Mouse (Mus musculus) adrenal gland, adult 18-20 months (tissue): Measurements from ENCODE around the gene Ndufaf2. TPM values are rescaled to one million over a fixed set of nuclear protein-coding genes. Genes with fewer than 3 reads are reported as not detected.

Source experiments
- DNase-seq, 2 experiments: peaks; one replicate each; pipeline ENCODE4 v3.0.0; 2021 to 2022; ENCODE audit warnings: low spot score in 2 of 2
- total RNA-seq, 2 experiments: library from RNA; stranded (reverse); gene quantifications; 1 replicate in 1 of 2; 2 replicates in 1 of 2; pipeline ENCODE4 v1.2.3; 2021

Ndufaf2 gene
- total RNA-seq, 2 experiments from 2014 or later, result 31.9 to 32.7 TPM

- no peak for DNase-seq
Observed at GRCm38 (mm10) chr13:108092290-108092689, 66.1 kb downstream of the Ndufaf2 start.

- no peak for DNase-seq
Observed at GRCm38 (mm10) chr13:108086724-108087123, 71.7 kb downstream of the Ndufaf2 start.

DNA sequence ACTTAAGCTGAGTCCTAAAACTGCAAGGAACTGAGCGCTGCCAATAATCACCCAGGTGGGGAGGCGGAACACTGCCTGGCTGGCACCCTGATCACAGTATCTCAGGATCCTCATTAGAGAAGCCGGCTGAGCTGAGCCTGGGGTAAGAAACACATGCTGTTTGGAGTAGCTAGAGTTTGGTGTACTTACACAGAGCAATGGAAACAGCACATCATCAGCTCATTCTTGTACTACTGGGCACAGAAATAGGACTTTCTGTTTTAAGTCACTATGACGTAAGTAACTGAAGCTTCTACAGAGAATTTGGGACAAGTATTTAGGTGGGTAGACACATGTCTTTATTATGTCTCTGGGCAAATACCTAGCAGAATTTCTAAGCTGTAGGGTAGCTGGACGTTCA, 72.4 kb downstream of the Ndufaf2 start:
- no peak for DNase-seq

DNA sequence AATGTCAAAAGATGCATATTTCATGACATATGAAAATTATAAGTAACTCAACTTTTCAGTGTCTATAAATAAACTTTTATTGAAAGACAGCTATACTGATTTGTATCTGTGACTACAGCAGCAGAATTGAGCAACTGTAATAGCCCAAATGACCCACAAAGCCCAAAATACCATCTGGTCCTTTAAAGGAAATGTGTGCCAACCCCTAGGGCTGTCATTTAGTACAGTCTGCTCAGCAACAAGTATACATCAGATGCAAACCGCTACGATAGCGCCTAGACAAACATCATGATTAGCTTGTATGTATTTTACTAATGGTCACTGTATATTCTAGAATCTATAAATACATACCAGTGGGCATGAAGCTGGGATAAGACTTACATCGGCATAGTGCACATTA, 74.3 kb downstream of the Ndufaf2 start:
- DNase-seq, result no peak

DNA sequence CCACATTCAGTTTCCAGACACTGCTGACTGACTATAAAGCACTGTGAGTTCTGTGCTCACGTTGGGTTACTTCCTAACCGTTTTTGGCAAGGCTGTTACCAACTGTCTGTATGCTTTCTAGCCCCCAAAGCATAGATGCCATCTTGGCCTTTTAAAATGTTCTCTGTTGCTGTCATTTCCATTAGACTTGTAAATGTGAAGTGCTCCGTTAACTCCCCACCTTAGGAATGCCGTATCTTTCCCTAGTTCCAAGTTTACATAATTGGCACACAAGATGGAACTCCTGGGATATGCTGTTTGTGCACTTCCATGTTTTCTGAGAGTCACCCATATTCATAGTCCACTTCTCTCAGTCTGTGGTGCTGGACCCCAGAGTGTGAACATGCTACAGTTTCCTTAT, 80.5 kb downstream of the Ndufaf2 start:
- DNase-seq, result no peak

- no peak for DNase-seq
Observed at GRCm38 (mm10) chr13:108077476-108077875, 80.9 kb downstream of the Ndufaf2 start.

- DNase-seq, result no peak
Observed at GRCm38 (mm10) chr13:108070171-108070570, 88.3 kb downstream of the Ndufaf2 start.

GRCm38 (mm10) chr13:108069151-108069550, 89.3 kb downstream of the Ndufaf2 start:
- DNase-seq, result no peak

DNA sequence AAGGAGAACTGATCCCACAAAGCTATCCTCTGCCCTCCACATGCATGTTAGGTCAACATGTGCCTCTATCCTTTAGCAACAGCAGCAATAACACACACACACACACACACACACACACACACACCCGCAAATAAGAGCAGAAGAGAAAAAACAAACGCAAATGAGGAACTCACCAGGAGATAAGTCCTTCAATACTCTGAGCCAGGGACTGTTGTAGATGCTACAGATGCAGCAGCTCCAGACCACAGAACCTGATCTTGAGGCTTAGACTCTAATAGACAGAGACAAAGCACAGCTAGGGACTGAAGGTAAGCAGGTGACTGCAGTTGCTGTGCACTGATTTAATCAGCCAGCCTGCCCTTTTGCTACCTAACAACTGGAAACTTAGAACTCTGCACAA, 92.4 kb downstream of the Ndufaf2 start:
- DNase-seq, result no peak

DNA sequence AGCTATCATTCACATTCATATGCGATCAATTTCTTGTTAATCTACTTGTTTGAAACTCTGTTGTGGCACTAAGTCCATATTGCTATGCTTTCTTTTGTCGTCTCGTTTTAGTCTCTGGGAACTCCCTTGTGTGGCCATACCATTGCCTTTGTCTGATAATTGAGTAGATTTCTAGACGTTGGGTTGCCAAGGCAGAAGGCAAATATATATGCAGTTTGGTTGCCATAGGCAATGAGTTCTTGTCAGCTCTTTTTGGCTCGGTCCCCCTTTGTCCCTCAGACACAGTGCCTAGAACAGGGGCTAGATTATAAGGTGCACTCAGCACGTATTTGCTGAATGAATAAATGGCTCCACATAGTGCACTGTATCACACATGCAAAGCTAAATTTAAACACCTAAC, 94.1 kb downstream of the Ndufaf2 start:
- no peak for DNase-seq

DNA sequence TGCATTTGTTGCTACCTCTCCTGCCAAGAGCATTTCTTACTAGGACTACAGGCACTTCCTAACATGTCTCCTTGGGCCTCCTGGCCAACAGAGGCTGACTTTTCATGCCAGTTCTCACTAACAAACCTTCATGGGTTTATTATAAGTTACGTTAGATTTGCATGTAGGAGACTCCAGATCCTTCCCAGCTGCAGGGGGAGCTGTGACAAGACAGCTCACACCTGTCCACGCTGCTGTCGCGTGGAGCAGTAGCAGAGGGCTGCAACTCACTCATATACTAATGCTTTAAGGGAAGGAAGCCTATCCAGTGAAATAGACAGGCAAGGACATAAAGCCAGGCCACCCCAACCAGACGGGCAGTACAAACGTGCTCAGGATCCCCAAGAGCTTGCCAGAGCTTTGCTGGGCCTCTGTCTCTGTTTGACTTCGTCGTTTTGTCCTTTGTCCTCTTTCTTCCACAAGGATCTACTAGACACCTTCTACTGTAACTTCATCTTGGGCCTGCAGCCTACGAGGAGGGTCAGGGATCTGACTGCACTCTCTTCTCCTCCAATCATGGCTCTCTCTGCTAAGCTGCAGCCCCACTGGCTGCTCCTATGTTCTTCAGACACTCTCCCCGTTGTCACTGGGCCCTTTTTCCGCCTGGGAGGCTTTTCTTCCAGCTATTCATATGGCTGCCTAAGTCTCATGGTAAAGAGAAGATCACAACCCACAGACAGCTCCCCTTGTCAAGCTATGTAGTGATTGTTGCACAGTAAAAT, 94.9 kb downstream of the Ndufaf2 start:
- no peak for DNase-seq

- no peak for DNase-seq
Observed at GRCm38 (mm10) chr13:108062900-108063299, 95.5 kb downstream of the Ndufaf2 start.

DNA sequence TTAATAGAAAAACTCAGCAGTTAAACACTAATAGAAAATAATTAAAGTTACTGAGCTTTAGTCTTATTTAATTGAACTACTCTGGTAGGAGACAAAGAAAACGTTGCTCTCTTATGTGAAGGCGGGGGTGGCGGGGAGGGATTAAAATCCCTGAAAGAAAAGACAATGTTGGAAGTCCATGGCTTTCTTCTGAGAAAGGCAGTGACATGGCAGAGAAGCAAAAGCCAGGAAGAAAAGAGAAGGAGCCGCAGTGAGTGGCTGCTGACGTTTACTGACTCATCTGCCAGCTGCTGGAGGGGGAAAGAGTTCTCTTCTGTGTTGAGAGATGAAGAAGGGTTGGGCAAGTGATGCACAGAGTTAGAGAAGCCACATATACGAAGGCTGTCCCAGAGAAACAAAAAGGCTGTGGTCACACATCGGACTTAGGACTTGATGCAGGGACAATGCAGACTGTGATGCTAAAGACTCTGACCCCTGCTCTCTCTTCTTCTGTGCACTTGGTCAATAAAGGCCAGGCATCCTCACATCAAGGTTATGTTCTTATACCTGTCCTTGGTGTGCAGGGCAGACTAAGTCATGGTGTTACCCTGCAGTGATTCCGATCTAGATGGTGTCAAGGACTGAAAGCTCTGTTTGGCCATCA, 97.4 kb downstream of the Ndufaf2 start:
- no peak for DNase-seq

- no peak for DNase-seq
Observed at GRCm38 (mm10) chr13:108060286-108060885, 98.0 kb downstream of the Ndufaf2 start.

DNA sequence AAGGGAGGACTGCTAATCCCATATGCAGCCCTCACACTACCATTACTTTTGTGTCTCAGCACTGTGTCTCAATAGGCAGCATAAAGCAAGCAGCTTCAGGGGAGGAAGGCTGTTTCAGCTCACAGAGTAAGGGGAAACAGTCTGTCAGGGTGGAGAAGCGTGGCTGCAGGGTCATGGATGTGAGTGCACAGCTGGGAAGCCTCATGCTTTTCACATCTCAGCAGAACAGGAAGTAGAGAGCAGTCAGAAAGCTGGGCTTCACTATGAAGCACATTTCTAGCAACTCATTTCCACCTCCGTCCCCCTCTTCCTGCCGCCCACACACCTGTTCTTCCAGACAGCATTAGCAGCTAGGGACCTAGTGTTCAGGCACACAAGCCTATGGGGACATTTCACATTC, 101.5 kb downstream of the Ndufaf2 start:
- no peak for DNase-seq

- DNase-seq, result no peak
Observed at GRCm38 (mm10) chr13:108047364-108047763, 111.1 kb downstream of the Ndufaf2 start.

GRCm38 (mm10) chr13:108046891-108047290, 111.5 kb downstream of the Ndufaf2 start:
- DNase-seq, result no peak

DNA sequence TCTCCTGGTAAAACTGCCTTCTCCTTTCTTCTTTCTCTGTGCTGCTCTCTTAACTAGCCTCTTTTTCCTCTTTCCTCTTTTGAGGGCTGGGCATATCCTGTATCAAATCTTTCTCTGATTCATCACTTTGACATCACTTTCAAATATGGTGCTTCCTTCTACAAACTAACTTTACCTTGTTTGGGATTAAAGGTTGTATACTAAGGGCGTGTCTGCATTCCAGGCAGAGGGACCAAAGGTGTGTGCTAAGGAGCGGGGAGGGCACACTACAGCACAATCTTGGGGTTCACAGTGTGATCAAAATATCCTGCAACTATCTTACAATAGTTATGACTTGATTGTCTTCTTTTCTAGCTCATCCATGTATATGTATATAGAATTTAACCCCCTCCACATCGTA, 112.4 kb downstream of the Ndufaf2 start:
- DNase-seq, result no peak

- DNase-seq, result no peak
Observed at GRCm38 (mm10) chr13:108045646-108046045, 112.8 kb downstream of the Ndufaf2 start.

GRCm38 (mm10) chr13:108044222-108044941, 114.0 kb downstream of the Ndufaf2 start, which contains the start of gene Smim15:
Smim15 (plus strand) TSS chr13:108044446.
- peak; percentile 84 to 87 for DNase-seq

DNA sequence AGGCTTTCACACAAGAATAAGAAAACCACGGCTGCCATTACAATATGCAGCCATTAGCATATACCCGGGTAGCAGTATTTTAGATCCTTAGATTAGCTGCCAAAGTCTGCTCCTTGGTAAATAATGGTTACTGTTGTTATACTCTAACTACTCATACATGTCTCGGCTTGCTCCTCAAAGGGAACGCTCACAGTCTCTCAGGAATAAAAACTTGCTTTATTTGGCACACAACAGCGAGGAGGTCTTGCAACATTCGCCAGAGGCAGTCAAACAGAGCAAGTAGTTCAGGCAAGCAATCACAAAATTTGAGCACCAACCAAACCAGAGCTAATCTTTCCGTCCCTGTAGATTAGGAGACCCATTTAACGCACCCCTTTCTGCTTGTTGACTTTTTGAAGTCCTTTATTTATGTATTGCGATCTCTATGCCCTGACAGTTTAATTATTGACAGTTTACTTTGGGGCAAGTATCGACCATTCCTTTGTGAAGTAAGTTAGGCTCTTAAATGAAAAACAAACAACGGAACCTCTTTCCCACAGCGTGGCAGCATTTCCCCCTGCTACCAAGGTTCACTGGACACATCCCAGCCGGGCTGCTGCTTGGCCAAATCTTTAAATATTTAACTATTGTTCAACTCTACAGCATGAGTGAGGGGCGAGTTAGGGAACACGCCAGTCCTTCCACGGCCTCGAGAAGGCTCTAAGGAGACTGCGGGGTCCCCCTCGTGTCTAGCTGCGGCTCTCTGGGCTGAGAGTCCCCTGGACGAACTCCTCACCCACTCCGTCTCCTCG, 114.8 kb downstream of the Ndufaf2 start:
- DNase-seq, result peak in 1 of 2 experiments; percentile 11
